Mouse (Mus musculus): ENCODE results near the gene Tmeff2.

DNA sequence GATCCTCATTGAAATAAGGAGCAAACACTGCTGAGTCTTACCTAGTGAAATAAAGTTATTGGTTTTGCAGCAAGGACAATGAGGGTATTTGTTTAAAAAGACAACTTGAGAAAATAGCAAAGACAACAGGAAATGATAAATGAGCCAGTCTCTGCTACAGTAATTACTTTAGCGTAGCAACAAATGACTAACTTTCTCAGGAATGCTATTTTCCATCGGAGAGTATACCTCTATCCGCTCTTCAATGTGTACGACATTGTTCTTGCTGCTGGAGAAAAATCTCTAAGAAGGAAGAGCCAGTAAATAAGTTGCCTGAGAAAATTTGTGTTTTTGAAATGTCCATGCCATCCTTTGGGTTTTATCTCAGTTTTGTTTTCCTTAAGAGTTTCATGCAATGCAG lies 245.2 kb downstream of the Tmeff2 start:
- TF ChIP-seq CTCF (IDR thresholded peaks at IDR 0.05; ENCODE audit: borderline replicate concordance, control insufficient read depth, extremely low read depth, insufficient read depth, low read length, poor library complexity) (no peak), POLR2A (IDR thresholded peaks at IDR 0.05; ENCODE audit: control insufficient read depth, extremely low read depth, insufficient read depth, low read length, poor library complexity) (no peak)
